9 mouse cellular contexts compared by ENCODE assay signal in the genomic region with DNA sequence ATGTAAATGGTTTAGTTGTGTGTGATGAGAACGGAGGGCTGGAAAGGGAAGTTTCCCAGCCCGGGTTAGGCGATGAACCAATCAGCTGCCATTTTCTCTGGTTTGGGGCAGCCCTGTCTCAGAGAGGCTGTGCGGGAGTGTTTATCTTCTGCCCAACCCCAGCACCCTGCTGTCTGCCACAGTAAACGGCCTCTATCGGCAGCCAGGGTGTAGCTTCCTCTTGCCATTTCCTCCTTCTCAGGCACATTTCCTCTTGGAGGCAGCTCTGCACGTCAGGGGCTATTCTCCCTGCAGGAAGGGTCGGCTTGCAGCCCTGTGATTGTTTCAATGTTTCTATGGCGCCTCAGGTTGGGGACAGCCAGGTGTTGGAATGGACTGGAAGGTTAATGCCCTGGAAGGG. TPM values are rescaled to one million over a fixed set of nuclear protein-coding genes. Genes with fewer than 3 reads are reported as not detected.
A peak's percentile ranks its signal among the peaks of the same experiment; 100 is the strongest.
DNase-seq lines count a peak whose midpoint lies in the region; ATAC-seq lines count a peak whose summit lies in the region.
"Had no signal": no experiment of that assay in that cellular context is flagged by ENCODE, and none has a peak within 500 bp of the region (broad histone marks: within the 10 kb centered on the region; RNA-seq: fewer than 3 reads in every experiment).

No protein-coding gene starts in this region.

- no peaks in the 10 kb centered on the region for H3K27me3 ChIP-seq in limb, embryonic 15.5 days
- H3K27me3 ChIP-seq in limb, embryonic 10.5 days (ENCODE audit: low read depth, poor library complexity, severe bottlenecking), result no peaks in the 10 kb centered on the region
- no peaks in the 10 kb centered on the region for H3K27me3 ChIP-seq in midbrain, embryonic 14.5 days (ENCODE audit: control insufficient read depth, insufficient read depth, low read length)
- H3K27me3 ChIP-seq in hindbrain, embryonic 12.5 days, result no peaks in the 10 kb centered on the region
- H3K27me3 ChIP-seq in forebrain, embryonic 15.5 days, result no peaks in the 10 kb centered on the region
- H3K27me3 ChIP-seq: limb, embryonic 13.5 days had no signal

- ATAC-seq in limb, embryonic 15.5 days (ENCODE audit: insufficient number of reproducible peaks, low FRiP score, low TSS enrichment, low read depth), result no peak
- ATAC-seq in megakaryocyte, adult 5-6 weeks (ENCODE audit: poor library complexity, severe bottlenecking), result peak; percentile 96
- no peak for ATAC-seq in midbrain, embryonic 14.5 days (ENCODE audit: low FRiP score, low TSS enrichment)
- ATAC-seq in hindbrain, embryonic 12.5 days (ENCODE audit: low FRiP score), result no peak
- no peak for ATAC-seq in forebrain, embryonic 15.5 days (replicated peaks)

- H3K4me2 ChIP-seq in limb, embryonic 15.5 days, result no peak overlapping the region
- no peak overlapping the region for H3K4me2 ChIP-seq in midbrain, embryonic 14.5 days (ENCODE audit: low read length)
- H3K4me2 ChIP-seq in hindbrain, embryonic 12.5 days (replicated peaks), result no peak overlapping the region
- no peak overlapping the region for H3K4me2 ChIP-seq in forebrain, embryonic 15.5 days (replicated peaks)
- H3K4me2 ChIP-seq: limb, embryonic 13.5 days had no signal

- no peaks in the 10 kb centered on the region for H3K36me3 ChIP-seq in limb, embryonic 15.5 days
- H3K36me3 ChIP-seq in limb, embryonic 10.5 days, result no peaks in the 10 kb centered on the region
- H3K36me3 ChIP-seq in midbrain, embryonic 14.5 days (ENCODE audit: control insufficient read depth, insufficient read depth, low read length), result no peaks in the 10 kb centered on the region
- no peaks in the 10 kb centered on the region for H3K36me3 ChIP-seq in hindbrain, embryonic 12.5 days
- no peaks in the 10 kb centered on the region for H3K36me3 ChIP-seq in forebrain, embryonic 15.5 days
- H3K36me3 ChIP-seq: limb, embryonic 13.5 days had no signal

- DNase-seq in limb, embryonic 10.5 days (ENCODE audit: low spot score), result no peak
- peak; percentile 59 for DNase-seq in gastrocnemius, postnatal 25 days
- DNase-seq in kidney, adult 9 months, result peak; percentile 66
- no peak for DNase-seq in midbrain, embryonic 14.5 days

- WGBS in limb, embryonic 15.5 days, result 52% methylated on average over 9 of the region's 9 CpGs
- 75% methylated on average over 9 of the region's 9 CpGs for WGBS in limb, embryonic 10.5 days
- 77% methylated on average over 9 of the region's 9 CpGs for WGBS in midbrain, embryonic 14.5 days
- 71% methylated on average over 9 of the region's 9 CpGs for WGBS in hindbrain, embryonic 12.5 days
- whole genome bisulfite sequencing in forebrain, embryonic 15.5 days, result 67% methylated on average over 9 of the region's 9 CpGs

- H3K4me3 ChIP-seq in limb, embryonic 15.5 days, result no peak overlapping the region
- no peak overlapping the region for H3K4me3 ChIP-seq in limb, embryonic 10.5 days
- no peak overlapping the region for H3K4me3 ChIP-seq in midbrain, embryonic 14.5 days (replicated peaks; ENCODE audit: low read depth, low read length)
- no peak overlapping the region for H3K4me3 ChIP-seq in hindbrain, embryonic 12.5 days
- H3K4me3 ChIP-seq in forebrain, embryonic 15.5 days, result no peak overlapping the region
- H3K4me3 ChIP-seq: limb, embryonic 13.5 days had no signal

- H3K9me3 ChIP-seq in limb, embryonic 15.5 days, result no peaks in the 10 kb centered on the region
- H3K9me3 ChIP-seq in limb, embryonic 10.5 days (replicated peaks), result no peaks in the 10 kb centered on the region
- no peaks in the 10 kb centered on the region for H3K9me3 ChIP-seq in midbrain, embryonic 14.5 days (ENCODE audit: control insufficient read depth, low read length)
- H3K9me3 ChIP-seq in hindbrain, embryonic 12.5 days (replicated peaks), result 0 out of 2 replicates have a peak, but pooled peaks cover 4% of the 10 kb centered on the region
- no peaks in the 10 kb centered on the region for H3K9me3 ChIP-seq in forebrain, embryonic 15.5 days

- 0 out of 2 replicates have a peak overlapping the region, but pooled peaks have one; percentile 11 for H3K27ac ChIP-seq in limb, embryonic 15.5 days
- no peak overlapping the region for H3K27ac ChIP-seq in limb, embryonic 10.5 days
- H3K27ac ChIP-seq in midbrain, embryonic 14.5 days (replicated peaks; ENCODE audit: low read depth, low read length), result no peak overlapping the region
- H3K27ac ChIP-seq in hindbrain, embryonic 12.5 days, result no peak overlapping the region
- H3K27ac ChIP-seq in forebrain, embryonic 15.5 days (replicated peaks), result no peak overlapping the region
- H3K27ac ChIP-seq: limb, embryonic 13.5 days had no signal

- peaks cover 5% of the 10 kb centered on the region; the same call in 1 of the 2 replicates for H3K4me1 ChIP-seq in limb, embryonic 15.5 days
- H3K4me1 ChIP-seq in limb, embryonic 10.5 days, result 0 out of 2 replicates have a peak, but pooled peaks cover 2% of the 10 kb centered on the region
- no peaks in the 10 kb centered on the region for H3K4me1 ChIP-seq in midbrain, embryonic 14.5 days (ENCODE audit: control insufficient read depth, insufficient read depth, low read length)
- H3K4me1 ChIP-seq in hindbrain, embryonic 12.5 days, result no peaks in the 10 kb centered on the region
- no peaks in the 10 kb centered on the region for H3K4me1 ChIP-seq in forebrain, embryonic 15.5 days

- H3K9ac ChIP-seq in limb, embryonic 15.5 days, result no peak overlapping the region
- no peak overlapping the region for H3K9ac ChIP-seq in midbrain, embryonic 14.5 days (replicated peaks; ENCODE audit: low read length)
- H3K9ac ChIP-seq in hindbrain, embryonic 12.5 days, result no peak overlapping the region
- H3K9ac ChIP-seq in forebrain, embryonic 15.5 days (replicated peaks), result no peak overlapping the region
- H3K9ac ChIP-seq: limb, embryonic 13.5 days had no signal

RNA-seq across cellular contexts. Expression of a gene that starts 12.0 kb away (rescaled TPM):
- 2.7 and 3.9 TPM in 2 replicates for polyA plus RNA-seq in limb, embryonic 15.5 days (2015; fragmentation: Nextera tagmentation; extraction: Ambion mirVana)
- 2.8 and 3.1 TPM in 2 replicates for polyA plus RNA-seq in limb, embryonic 10.5 days (2016; fragmentation: Nextera tagmentation; extraction: Ambion mirVana)
- 1 to 10 TPM; 4.2 to 5.0 TPM for total RNA-seq in gastrocnemius, postnatal 25 days (2021)
- total RNA-seq in megakaryocyte, adult 5-6 weeks (2015), result not detected in 2 replicates
- not detected in 2 replicates for total RNA-seq in megakaryocyte, adult 5-6 weeks (2017)
- 0.57 and 2.0 TPM in 2 replicates for polyA plus RNA-seq in midbrain, embryonic 14.5 days (2014; fragmentation: Nextera tagmentation; extraction: Ambion mirVana)
- polyA plus RNA-seq in hindbrain, embryonic 12.5 days (2016; fragmentation: Nextera tagmentation; extraction: Ambion mirVana), result 3.4 and 4.4 TPM in 2 replicates
- 1.1 and 1.3 TPM in 2 replicates for polyA plus RNA-seq in forebrain, embryonic 15.5 days (2015; fragmentation: Nextera tagmentation; extraction: Ambion mirVana)

Comparison
In these comparisons a context has a peak if more than half of its experiments do, and no peak if none do; other contexts are left out.
1. DNase-seq: peak in gastrocnemius, postnatal 25 days (single experiment) and kidney, adult 9 months (single experiment); none in limb, embryonic 10.5 days (single experiment) and midbrain, embryonic 14.5 days (single experiment).